Mouse (Mus musculus) kidney, adult 9 months (tissue): ENCODE results near the gene Galnt3.

Experiments used
- DNase-seq: peaks from one replicate; pipeline ENCODE4 v3.0.0; 2022

The Galnt3 gene

DNA sequence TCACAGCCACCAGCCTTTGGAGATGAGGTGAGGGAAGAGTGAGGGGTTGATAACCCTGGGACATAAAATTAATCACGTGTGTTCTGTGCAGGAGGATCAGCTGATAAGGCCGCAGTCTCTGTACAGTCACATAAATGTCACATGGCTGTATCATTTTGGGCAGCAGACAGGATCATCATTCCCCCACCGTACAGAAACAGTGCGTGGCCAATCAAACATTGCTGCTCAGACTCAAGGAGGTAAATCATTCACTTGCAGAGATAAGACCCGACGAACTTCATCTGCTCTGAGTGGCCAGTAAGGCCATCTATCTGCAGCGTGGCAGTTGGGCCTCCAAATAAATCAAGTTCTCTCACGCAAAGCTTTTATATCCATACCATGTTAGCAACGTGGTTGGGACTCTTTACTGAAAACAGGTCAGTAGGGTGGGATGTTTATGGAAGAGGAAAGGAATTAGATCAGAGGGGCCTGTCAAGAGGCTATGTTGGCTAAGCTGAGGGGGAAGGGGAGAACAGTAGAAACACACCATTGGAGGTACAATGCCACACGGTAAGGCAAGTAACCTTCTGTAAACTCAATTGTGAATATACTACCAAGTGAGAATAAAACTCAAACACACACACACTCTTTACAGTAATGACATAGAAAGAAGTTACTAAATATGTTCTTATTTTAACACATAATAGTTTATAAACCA is 20.9 kb downstream of the Galnt3 start:
- DNase-seq: no peak

DNA sequence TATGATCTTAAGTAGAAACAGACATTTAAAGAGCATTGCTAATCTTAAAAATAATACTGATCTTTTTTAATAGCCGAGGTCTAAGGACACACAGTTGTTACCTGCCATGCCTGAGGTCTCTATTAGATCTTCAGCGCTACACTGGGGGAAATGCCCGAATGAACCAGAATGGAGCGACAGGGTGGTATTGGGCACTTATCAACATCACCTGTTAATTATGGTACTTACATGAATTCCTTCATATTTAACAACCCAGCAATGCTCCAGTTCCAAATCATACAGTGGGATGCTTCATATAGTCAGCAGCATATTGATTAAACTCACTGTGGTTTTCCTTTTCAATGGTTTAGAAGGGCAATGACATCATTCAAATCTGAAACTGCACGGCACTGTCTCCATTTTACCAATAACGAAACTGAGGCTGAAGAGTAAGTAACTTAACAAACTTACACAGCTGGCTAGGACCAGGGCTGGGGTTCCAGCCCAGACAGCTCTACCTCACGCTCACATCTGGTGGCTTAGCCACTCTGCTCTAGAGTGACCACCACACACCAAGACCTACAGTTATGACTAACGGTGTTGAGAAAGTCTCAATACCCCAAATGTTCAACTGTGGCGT is 23.0 kb downstream of the Galnt3 start:
- DNase-seq: no peak

DNA sequence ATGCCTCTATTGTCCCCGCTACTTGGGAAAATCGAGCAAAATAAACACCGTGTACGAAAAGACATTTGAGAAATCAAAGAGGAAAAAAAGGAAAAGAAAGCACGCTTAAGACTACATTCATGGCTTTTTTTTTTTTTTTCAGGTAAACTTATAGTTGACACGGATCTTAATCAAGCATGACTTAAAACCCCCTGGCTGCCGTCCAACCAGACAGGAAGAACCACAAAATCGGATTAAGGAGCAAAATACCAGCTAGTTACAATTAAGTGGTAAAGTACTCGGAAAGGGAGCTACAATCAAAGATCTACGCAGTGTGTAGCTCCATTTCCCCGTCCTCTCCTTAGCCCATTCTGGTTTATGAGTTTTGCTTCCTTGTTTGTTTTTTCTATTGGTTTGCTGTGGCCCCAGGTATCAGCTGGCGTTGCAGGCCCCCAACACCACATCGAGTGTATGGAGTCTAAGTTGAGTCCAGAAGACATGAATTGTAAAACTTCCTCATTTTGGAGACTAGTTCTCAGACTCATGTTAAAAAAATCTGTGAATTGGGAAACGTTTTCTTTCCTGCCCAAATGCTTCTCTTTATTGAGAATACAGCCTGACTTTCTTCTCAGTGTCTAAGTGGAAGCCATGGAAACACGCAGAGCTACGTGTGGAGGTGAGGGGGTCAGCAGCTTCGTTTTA is 24.0 kb downstream of the Galnt3 start:
- DNase-seq: no peak

DNA sequence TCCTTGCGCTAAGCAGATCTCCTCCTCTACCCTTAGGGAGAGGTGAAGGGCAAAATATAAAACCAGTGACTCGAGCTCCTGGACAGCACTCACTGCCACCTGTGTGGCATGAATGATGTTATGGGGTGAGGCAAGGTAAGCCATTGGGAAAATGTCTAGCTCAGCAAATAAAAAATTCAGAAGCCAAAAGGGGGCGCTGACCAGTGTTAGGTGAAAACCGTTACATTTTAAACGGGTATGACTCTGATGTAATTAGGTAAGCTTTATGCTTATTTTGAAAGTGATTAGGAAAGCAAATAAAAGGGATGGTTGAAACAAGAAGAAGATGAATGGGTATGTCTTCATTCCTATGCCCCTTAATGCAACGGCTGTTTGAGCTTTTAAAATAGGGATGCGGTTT is 24.6 kb downstream of the Galnt3 start:
- no peak for DNase-seq

DNA sequence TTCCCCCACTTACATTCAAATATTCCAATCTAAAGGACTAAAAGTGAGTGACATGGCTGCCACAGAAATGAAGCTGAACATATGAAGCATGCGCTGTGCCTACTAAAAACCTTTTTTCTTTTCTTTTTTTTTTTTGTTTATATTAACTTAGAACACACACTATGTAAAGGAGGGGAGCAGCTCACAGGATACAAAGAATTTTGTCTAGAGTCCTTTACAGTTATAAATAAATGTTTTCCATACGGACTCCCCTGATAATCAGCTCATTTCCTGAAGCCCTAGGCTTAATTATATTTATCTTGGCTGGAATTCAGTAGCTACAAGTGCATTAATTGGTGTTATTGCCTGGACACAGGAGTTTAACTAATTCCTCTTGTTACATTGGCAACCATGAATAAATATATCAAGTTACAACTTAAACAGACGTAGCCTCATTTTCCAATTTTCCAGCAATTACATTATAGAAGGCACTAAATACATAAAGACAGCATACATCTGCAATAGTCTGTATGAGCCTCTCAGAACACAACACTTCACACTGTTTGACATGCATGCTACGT is 30.1 kb downstream of the Galnt3 start:
- DNase-seq: no peak

DNA sequence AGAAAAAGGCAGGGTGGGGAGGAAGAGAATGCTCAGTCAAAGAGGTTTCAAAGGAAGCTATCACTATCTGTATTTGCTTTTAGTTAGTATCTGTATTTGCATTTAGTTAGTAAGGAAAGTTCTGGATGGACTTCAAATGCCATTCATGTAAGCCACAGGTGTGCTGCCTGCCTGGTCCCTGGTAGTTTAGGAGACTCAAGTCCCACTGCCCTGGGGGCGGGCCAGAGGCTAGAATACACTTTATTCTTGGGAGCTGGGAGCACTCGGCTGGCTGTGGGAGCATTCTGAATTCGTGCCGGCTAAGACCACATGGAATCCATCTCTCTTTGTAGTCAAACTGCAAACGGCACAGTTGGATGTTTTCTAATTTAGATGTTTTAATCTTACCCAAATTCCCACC is 33.5 kb downstream of the Galnt3 start:
- no peak for DNase-seq

DNA sequence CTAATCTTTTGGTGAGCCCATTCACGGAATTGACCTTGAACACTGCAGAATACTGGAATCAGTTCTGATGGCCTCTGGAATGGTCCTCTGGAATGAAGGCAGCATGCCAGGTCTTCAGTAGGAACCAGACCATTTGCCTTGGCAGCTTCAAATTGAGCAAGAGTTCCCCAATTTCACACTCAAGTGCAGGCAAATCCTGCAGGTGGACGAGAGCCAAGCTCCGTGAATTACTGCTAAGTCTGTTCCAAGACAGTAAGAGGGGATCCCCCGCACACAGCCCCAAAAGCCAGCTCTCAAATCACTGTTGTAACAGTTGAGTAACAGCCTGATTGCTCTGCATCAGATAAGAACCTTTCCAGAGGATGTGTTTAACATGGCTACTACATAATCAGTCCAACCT is 42.9 kb downstream of the Galnt3 start:
- DNase-seq: no peak

DNA sequence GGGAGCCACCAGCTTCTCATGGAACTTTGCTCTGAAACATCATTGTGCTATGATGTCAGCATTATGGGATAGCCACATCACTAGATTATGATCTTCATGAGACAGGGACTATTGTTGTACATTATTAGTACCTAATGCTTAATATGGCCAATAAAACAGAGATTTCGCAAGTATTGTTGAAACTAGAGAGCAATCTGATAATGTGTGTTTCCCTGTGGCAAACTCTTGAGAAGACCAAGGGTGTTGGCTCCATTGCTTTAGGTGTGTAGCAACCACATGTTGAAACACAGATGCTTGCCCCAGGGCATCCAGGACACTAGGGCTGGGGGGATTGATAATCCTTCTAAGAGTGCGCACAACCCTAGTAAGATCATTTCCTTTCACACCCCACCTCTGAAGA is 44.1 kb downstream of the Galnt3 start:
- no peak for DNase-seq

DNA sequence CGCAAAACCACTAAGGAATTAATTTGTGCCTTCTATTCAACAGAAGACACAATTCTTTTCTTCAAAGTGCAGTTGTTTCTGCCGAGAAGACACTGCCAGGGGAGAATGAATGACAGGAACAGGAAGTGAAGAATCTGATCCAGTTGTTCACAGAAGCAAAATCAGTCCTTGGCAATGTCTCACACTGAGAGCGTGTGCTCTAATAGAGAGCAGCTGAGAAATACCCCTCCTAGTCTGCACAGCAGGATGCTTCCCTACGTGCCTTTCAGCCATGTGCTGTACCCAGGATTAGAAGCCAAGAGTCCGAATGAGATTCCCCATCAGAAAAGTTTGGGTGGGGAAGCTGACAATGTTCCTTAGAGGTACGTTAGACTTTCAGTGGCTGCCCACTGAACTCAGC is 55.3 kb downstream of the Galnt3 start:
- no peak for DNase-seq

DNA sequence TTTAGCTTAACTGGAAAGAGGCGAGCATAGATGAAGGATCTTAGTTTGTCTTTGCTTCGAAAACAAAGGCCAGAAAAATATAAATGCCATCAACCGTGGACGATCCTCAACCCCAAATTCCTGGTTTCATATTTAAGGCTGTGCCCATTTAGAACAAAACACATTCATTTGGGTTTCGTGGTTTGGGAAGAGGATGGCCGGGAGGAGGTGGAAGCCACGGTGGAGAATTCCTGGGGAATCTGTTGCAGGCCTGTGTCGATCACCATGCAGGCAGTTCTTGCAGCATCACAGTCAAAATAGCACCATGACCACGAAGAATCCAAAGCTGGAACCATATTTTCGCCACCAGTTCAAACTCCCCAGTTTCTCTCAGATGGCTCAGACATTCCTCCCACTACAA is 61.5 kb downstream of the Galnt3 start:
- no peak for DNase-seq

DNA sequence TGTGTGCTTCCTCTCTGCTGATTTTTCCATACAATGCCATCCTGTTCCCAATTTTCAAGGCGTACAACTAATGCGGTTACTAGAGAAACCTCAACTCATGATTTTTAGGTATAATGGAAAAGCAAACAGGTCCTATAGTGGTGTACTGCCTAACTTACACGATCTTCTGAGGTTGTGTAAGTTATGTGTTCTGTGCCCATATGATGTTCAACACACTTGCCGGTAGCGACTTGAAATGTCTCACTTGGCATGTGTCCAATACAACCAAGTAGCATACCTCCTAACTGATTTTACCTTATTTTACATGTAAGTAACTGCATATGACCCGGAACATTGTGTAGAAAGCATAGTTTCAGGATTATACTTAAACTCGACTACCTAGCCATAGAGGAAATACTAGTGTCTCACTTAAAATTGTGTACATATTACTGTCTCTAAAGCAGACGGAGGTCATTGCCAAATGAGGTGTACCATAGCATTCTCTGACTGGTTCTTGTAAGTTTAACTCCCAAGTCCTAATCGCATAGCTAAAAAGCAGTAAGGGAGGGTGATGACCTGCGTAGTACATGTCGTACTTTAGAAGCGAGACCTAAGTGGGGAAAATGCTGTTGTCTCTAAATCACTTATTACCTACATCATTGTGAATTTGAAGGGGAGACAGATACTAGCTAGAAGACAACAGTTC is 80.2 kb downstream of the Galnt3 start:
- DNase-seq: no peak

DNA sequence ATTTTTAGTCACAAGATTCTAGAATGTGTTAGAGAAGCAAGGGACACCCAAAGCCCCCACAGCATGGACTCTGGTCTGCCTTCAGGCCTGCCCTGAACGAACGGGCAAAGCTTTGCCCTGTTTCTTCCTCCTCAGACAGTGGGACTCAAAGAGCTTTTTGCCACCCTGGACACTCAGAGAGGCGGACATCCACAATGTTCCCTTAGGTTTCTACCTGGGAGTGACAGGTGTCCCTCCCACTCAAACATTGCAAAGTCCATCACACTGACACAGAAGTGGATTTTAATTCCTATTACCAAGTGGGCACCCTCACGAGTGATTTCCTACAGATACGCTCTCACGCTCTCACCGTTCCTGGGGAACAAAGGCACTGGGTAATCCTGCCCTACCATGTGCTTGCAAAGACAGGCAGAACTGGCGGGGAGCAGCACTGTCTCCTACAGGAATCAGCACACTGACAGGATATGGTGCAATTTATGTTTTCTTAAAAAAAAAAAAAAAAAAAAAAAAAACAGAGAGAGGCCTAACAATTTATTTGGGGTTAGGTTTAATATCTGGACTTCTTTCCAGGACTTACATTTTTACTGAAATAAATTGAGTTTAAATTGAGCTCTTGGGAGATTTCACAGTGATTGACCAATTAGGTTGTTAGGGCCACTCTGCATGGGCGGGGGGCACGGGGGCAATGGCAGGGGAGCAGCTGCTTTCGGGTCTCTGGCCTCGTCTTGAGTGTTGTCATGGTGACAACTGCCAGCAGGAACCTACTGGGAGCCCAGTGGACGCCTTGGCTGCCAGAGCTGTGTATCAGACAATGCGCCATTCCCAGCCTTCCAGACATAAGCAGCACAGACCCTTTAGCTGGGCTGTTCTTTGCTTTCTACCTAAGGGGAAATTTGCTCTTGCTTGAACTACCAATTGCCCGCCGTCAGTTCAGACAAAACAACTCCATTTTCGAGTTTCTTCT is 81.1 kb downstream of the Galnt3 start:
- no peak for DNase-seq

DNA sequence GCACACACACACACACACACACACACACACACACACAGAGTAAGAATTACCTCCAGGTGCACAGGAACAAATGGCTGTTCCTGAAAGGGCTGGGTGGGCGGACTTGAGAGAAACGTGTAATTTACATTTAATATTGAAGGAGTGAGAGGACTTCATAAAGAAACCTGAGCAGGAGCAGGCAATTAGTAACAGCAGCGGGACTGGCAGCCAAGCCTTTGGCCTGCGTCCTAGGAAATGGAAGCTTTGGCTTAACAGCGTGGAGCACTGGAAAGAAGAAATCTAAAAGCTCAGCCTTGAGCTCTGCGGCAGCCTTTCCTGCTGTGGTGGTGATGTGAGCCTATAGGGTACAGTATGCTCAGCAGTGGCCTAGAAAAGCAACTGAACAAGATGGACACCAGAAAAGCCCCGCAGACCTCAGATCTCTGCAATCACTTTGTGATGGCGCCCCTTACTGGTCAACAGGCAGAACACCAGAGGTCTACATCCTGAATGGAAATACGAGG is 82.8 kb downstream of the Galnt3 start:
- peak; percentile 53 for DNase-seq

DNA sequence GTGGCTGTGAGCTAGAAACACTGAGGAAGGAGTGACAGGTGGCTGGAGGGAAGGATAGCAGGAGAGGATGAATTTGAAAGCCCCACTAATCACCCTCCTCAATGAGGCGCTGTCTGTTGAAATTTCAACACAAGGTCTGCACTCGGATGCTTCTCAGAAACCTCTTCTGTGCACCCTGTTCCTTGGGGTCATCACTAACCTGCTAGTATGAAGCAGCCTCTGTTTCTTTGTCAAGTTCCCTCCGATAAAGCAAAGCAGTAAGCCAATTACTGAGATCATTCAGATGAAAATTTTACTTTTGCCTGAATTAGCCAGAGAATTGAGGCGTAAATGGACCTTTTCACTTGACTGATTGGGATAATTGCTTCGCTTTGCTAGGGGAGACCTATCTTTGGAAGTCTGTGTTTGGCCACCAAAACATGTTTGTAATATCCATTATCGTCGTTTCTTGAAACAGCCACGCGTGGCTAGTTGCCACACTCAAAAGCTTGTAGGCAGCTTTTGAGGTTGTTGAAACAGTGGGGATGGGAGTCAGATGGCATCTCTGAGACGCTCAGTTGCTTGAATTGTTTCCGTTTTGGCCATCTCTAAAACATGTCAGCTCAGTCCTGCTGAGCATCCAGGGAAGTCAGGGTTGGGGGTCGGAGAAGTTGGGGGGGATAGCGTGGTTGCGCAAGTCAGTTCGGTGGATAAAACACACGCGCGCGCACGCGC is 83.4 kb downstream of the Galnt3 start:
- no peak for DNase-seq

DNA sequence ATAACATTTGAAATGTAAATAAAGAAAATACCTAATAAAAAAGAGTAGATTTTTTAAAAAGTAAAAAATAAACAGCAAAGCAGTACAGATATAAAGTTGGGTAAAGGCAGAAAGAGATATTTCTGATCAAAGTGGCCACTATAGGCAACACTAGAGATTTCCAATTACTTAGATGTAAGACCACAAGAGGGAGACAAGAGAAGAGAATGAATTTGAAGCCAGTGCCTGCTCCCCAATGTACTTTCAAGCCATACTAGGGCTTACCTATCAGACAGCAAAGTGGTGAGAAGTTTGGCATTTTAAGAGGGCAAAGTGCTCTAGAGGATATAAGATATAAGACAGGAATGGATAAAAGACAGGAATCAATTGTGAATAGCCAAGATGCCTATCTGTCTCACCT is 84.2 kb downstream of the Galnt3 start:
- DNase-seq: no peak

DNA sequence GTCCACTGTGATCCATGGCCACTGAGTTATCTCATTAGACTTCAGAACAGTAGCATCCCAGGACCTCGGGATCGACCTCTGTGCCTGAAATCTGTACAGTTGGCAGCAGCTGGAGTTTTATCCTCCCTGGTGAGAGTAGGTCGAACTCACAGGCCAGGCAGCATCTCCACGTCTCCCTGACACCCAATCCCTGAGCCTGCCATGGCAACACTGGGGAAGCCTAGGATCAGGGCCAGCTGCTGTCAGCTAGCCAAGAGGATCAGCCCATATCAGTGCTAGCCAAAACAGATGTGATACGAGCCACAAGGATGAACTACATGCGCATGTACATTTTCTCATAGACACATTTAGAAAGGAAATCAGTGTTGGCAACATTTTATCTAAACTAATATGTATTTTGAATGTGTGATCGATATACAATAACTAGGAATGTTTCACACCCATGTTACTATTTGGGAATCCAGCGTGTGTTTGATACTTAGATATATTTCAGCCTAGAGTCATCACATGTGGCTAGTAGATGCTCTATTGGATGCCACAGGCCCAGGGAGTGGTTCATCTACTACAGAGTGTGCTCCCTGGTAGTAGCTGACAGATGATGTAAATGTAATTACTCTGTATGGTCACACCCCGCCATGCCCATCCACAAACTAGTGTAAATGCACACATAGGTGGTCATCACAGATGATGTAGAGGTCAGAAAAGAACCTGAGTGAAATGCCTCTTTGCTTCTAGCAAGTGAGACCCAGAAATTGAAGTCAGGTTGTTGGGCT is 89.7 kb downstream of the Galnt3 start:
- DNase-seq: no peak
